Mouse (Mus musculus) G1E (cell line): ENCODE data around the gene Foxm1.

ENCODE experiments used
- CTCF ChIP-seq: IDR thresholded peaks from 2 replicates; pipeline ENCODE4 v1.5.1; 2012; ENCODE audit warnings: low read depth, low read length, inconsistent platforms, mixed read lengths
- GATA1 ChIP-seq: IDR thresholded peaks from 2 replicates; pipeline ENCODE4 v1.6.1; 2012; ENCODE audit warnings: borderline replicate concordance, low read length, inconsistent platforms, mixed read lengths

DNA sequence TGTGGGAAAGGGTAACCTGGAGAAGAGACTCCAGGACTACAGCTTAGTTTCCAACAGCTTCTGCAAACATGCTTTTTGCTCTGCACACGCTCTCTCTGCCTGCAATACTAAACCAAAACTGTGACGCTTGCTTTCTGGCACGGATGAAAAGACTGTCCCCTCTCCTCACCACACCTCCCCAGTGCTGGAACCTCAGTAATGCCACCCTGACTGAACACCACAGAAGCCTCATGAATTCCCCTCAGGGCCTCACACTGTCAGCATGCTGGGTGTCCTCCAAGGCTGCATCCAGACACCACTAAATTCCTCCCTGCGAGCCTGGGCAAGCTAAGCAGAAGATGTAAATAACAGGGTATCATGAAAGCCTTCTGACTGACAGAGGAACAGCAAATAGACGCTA lies 23.9 kb upstream of the Foxm1 start:
- TF ChIP-seq CTCF (no peak), GATA1 (no peak)
